Mouse (Mus musculus) midbrain, embryonic 15.5 days (tissue): ENCODE measurements at regions not wholly inside any gene's neighbourhood (a gene's known extent, or its start where the extent isn't known, plus 50 kb on each side); places are given as distances from the start of the nearest gene placed in this dataset.
"Not testable (repeated sequence)": the region's sequence is repeated elsewhere in the genome, so short reads cannot be mapped to it uniquely, and the experiment has no call there.

Experiments used
- ATAC-seq: fragments of 200-750 bp; cut with Nextera tagmentation; replicated peaks from 2 replicates; pipeline ENCODE4 v1.8.0; 2017; ENCODE audit warnings: moderate TSS enrichment
- H3K27ac ChIP-seq: fragments of 300-500 bp; sonication (generic); 2 replicates; pipeline ENCODE4 v1.5.1; 2015; ENCODE audit warnings: mild to moderate bottlenecking, inconsistent platforms
- H3K27me3 ChIP-seq: fragments of 300-500 bp; sonication (generic); replicated peaks from 2 replicates; pipeline ENCODE4 v1.6.1; 2015; ENCODE audit warnings: inconsistent platforms
- H3K36me3 ChIP-seq: fragments of 300-500 bp; sonication (generic); replicated peaks from 2 replicates; pipeline ENCODE4 v1.6.1; 2015; ENCODE audit warnings: inconsistent platforms
- H3K4me1 ChIP-seq: fragments of 300-500 bp; sonication (generic); 2 replicates; pipeline ENCODE4 v1.6.1; 2015; ENCODE audit warnings: inconsistent platforms
- H3K4me2 ChIP-seq: fragments of 300-500 bp; sonication (generic); 2 replicates; pipeline ENCODE4 v1.6.1; 2015; ENCODE audit warnings: inconsistent platforms, mild to moderate bottlenecking, moderate library complexity
- H3K4me3 ChIP-seq: fragments of 300-500 bp; sonication (generic); 2 replicates; pipeline ENCODE4 v1.5.1; 2015; ENCODE audit warnings: mild to moderate bottlenecking, inconsistent platforms
- H3K9ac ChIP-seq: fragments of 300-500 bp; sonication (generic); 2 replicates; pipeline ENCODE4 v1.6.1; 2015; ENCODE audit warnings: mild to moderate bottlenecking, inconsistent platforms
- H3K9me3 ChIP-seq: fragments of 300-500 bp; sonication (generic); 2 replicates; pipeline ENCODE4 v1.6.1; 2016; ENCODE audit warnings: inconsistent platforms
- WGBS: fragments of 180-500 bp; shearing (Covaris S2); methylation state at CpG from one replicate; pipeline ENCODE4 v1.1.7; 2015; ENCODE audit warnings: mixed read lengths; 5-methylcytosine and 5-hydroxymethylcytosine counted together

DNA sequence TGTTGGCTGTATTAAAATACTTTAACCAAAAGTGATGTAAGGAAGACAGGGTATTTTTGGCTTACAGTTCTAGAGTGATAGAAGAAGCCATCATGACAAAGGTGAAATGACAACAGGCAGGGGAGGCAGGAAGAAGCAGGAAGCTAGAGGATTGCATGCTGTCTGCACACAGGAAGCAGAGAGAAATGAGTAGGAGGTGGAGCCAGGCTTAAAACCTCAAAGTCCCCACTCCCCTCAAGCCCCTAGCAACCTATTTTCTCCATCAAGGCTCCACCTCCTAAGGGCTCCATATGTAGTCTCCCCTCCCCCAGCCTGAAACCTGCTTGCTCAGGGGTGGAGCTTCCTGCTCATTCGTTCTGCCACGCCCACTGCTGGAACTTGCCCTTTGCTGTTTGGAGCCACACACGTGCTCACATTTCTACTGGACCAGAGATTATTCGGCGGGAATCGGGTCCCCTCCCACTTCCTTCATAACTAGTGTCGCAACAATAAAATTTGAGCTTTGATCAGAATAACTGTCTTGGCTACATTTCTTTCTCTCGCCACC is 91.9 kb downstream of the Rassf10 start:
- H3K4me1 ChIP-seq, ATAC-seq, H3K4me3 ChIP-seq, H3K27me3 ChIP-seq, H3K4me2 ChIP-seq, H3K9ac ChIP-seq, H3K9me3 ChIP-seq, H3K27ac ChIP-seq, H3K36me3 ChIP-seq: not testable (repeated sequence)
- 74% methylated on average over 8 of the region's 8 CpGs for WGBS

DNA sequence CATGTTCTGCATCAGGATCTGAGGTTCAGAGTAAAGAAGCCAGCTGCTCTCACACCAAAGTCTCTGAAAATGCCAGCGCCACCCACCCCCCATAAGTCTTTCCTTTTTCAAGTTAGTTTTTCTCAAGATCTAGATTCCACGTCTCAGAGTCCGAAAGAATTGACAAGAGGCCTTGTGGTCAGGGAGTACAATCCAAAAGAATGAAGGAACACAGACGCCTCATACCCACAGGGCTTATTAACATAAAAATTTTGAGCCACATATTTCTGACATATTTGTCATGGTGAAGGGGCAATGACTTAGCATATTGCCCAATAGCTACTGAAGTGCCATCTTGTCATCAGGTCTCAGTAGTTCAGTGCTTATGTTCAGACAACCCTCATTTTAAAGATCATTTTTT is 92.6 kb downstream of the Rassf10 start:
- Histone ChIP-seq H3K36me3 (no peaks in the 10 kb centered on the region), H3K27me3 (no peaks in the 10 kb centered on the region), H3K9me3 (no peaks in the 10 kb centered on the region), H3K9ac (no peak overlapping the region), H3K4me2 (no peak overlapping the region), H3K27ac (no peak overlapping the region), H3K4me1 (no peaks in the 10 kb centered on the region), H3K4me3 (no peak overlapping the region)
- no peak for ATAC-seq
- WGBS: 91% methylated on average over 4 of the region's 4 CpGs

DNA sequence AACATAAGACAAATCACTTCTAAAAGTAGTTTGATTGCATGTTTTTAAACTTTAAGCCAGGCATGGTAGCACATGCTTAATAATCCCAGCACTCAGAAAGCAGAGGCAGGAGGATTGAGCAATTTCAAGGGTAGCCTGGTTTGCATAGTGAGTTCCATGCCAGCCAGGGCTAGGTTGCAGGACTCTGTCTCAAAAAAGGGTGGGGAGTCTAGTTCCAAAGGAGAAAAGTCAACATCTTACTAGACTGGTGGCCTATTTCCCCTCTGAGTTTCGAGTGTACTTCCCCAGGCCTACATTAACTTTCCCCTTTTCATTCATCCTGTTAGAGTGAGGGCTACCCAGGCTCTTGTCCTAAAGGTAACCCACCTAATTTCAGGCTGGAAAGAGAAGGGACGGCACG is 93.8 kb downstream of the Rassf10 start:
- H3K4me2 ChIP-seq: no peak overlapping the region
- H3K4me1 ChIP-seq: no peaks in the 10 kb centered on the region
- no peaks in the 10 kb centered on the region for H3K27me3 ChIP-seq
- no peak overlapping the region for H3K9ac ChIP-seq
- H3K36me3 ChIP-seq: no peaks in the 10 kb centered on the region
- H3K9me3 ChIP-seq: no peaks in the 10 kb centered on the region
- 78% methylated on average over 3 of the region's 3 CpGs for WGBS
- ATAC-seq: no peak
- no peak overlapping the region for H3K4me3 ChIP-seq
- H3K27ac ChIP-seq: no peak overlapping the region

DNA sequence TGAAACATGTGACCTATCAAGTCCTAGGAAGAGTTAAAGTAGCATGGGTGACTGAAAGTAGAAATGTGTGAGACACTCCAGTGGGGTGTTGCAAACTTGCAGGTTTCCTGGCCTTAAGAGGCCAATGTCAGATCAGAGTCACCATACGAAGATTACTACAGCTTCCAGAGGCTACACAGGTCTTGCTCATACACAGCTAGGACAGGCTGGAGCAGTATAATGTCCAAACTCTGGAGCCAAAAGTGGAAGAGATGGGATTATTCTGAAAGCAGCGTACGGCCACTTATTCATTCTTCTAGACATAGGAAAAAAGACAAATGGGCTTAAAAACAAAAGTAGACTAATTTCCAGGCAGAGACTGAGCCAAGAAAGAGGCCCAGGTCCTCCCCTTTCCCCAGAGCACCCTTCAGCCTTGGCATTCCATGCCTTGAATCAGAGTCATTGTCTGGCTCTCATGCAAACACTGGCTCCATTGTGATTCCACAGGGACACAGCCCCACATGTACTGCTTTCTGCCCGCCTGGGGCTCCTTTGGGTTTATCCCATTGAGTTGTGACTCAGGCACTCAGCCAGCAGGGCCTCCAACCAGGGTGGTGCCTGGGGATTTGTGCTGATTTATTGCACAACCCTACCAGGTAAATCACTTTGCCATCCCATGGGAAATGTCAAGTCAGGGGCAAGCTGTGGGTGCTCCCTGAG is 94.5 kb downstream of the Rassf10 start:
- peak; percentile 71 for ATAC-seq
- Histone ChIP-seq H3K9ac (no peak overlapping the region), H3K4me1 (no peaks in the 10 kb centered on the region), H3K27ac (no peak overlapping the region), H3K4me3 (no peak overlapping the region), H3K27me3 (no peaks in the 10 kb centered on the region), H3K4me2 (no peak overlapping the region), H3K9me3 (no peaks in the 10 kb centered on the region), H3K36me3 (no peaks in the 10 kb centered on the region)
- WGBS: 41% methylated on average over 4 of the region's 4 CpGs

DNA sequence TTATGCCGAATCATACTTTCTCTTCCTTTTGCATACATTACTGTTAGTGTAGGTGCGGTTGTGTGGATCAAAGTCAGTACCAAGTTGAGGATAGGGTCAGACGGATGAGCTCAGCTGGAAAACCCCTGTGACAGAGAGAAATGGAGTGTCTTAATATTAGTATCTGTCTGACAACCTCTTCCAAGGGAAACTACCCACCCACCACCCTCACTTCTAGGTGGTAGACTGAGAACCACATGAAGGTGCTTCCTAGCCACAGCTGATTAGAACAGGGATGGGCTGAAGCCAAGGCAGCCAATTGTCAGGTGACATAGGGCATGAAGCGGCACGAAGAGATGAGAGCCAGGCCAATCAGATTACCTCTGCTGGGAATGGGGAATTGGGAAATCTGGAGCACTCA is 95.7 kb downstream of the Rassf10 start:
- Histone ChIP-seq H3K36me3 (no peaks in the 10 kb centered on the region), H3K27me3 (no peaks in the 10 kb centered on the region), H3K4me2 (no peak overlapping the region), H3K9ac (no peak overlapping the region), H3K4me1 (no peaks in the 10 kb centered on the region), H3K4me3 (no peak overlapping the region), H3K27ac (no peak overlapping the region), H3K9me3 (no peaks in the 10 kb centered on the region)
- 90% methylated on average over 5 of the region's 5 CpGs for whole genome bisulfite sequencing
- ATAC-seq: no peak

DNA sequence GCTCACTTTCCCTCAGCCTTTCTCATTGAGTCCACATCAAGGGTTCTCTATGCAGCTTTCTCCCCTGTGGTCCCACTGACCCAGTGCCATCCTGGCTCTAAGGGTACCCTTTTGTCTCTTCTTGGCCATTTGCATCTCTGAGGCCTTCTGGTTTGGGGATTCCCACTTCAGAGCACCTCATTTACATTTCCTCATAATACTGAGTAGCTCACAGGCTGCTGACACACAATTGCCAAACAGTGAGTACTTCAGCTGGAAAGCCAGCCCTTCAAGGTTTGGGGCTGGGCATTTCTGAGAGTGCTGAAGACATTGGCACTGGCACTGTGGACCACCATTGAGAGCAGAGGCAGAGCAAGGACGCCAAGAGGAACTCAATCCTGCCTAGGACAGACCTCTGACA is 99.2 kb downstream of the Rassf10 start:
- ATAC-seq: peak; percentile 37

DNA sequence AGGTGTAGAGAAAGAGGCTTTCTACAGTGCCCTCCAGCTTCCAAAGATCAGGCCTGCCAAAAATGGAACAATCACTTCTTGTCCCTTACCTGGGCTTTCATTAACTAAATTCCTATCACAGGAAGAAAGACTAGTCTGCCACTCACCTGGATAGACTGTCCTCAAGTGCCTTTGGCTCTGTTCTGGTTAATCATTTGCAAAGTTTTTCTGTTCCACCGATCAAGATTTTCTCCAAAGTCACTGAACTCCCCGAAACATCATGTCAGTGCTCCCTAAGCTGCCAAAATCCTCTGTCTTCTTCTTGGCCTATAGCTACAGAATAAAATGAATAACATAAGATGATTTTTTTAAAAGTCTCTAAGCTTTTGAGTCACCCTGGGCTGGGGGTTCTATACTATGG is 102.7 kb downstream of the Rassf10 start:
- Histone ChIP-seq H3K9ac (no peak overlapping the region), H3K27ac (no peak overlapping the region), H3K27me3 (no peaks in the 10 kb centered on the region), H3K4me1 (no peaks in the 10 kb centered on the region), H3K4me3 (no peak overlapping the region), H3K4me2 (no peak overlapping the region), H3K9me3 (no peaks in the 10 kb centered on the region), H3K36me3 (no peaks in the 10 kb centered on the region)
- no peak for ATAC-seq
- WGBS: 90% methylated on average over 2 of the region's 2 CpGs

More for the DNA sequence above, 99.2 kb downstream of the Rassf10 start:
- Histone ChIP-seq H3K9me3 (no peaks in the 10 kb centered on the region), H3K27me3 (no peaks in the 10 kb centered on the region), H3K4me2 (no peak overlapping the region), H3K9ac (no peak overlapping the region), H3K36me3 (no peaks in the 10 kb centered on the region), H3K4me3 (no peak overlapping the region), H3K27ac (no peak overlapping the region), H3K4me1 (no peaks in the 10 kb centered on the region)
- 50% methylated on average over 1 of the region's 1 CpGs for WGBS

DNA sequence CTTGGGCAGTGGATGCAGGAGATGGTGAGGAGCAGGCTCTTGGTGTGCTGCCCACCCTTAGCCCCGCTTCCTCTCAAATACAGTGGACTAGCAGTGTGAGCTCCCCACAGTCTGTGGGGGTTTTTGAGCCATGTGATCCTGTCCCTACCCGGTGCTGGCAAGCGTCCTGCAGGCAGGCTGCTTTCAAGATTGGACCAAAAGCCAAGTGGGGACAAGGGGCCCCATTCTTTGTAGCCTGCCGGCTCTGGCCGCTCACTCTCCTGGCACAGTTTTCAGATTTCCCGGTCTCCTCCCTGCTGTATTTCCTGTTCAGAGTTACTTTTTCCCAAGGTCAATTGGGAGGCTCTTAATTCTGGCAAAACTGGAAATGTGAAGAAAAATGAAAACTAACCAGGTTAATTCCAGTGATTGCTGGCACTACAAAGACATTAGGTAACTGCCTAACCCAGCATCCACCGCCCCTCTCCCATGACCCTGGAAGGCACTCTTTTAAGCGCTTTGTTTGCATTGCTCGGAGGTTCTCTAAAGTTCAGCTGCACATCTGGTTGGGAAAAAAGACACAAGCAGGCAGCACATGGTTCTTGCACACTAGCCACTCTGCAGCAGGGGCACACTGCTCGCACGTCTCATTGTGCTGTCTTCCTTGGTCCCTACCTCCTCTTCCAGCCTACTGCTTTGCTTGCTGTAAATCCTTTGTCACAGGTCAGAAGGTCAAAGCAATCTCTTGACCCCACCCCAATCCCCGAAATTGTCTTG is 105.6 kb downstream of the Rassf10 start:
- Histone ChIP-seq H3K4me2 (no peak overlapping the region), H3K4me1 (no peaks in the 10 kb centered on the region), H3K27ac (no peak overlapping the region), H3K4me3 (no peak overlapping the region), H3K9me3 (no peaks in the 10 kb centered on the region), H3K27me3 (no peaks in the 10 kb centered on the region), H3K36me3 (no peaks in the 10 kb centered on the region), H3K9ac (no peak overlapping the region)
- WGBS: 45% methylated on average over 12 of the region's 12 CpGs
- no peak for ATAC-seq

DNA sequence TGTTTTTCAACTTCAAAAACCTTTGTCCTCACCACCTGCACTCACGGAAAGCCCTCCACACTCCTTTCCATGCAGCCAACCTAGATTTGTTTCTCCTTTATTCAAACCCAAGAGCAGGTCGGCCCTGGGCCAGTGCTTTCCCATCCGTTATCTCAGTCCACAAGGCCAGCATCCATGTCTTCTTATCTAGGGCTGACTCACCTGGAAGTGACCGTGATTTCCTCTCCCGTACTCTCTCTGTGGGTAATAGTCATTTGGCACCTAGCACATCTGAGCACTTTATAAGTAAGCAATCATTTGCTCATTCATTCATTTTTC is 106.2 kb downstream of the Rassf10 start:
- Histone ChIP-seq H3K27ac (no peak overlapping the region), H3K9me3 (no peaks in the 10 kb centered on the region), H3K4me1 (no peaks in the 10 kb centered on the region), H3K27me3 (no peaks in the 10 kb centered on the region), H3K4me2 (no peak overlapping the region), H3K4me3 (no peak overlapping the region), H3K36me3 (no peaks in the 10 kb centered on the region), H3K9ac (no peak overlapping the region)
- WGBS: 66% methylated on average over 5 of the region's 5 CpGs
- ATAC-seq: no peak

DNA sequence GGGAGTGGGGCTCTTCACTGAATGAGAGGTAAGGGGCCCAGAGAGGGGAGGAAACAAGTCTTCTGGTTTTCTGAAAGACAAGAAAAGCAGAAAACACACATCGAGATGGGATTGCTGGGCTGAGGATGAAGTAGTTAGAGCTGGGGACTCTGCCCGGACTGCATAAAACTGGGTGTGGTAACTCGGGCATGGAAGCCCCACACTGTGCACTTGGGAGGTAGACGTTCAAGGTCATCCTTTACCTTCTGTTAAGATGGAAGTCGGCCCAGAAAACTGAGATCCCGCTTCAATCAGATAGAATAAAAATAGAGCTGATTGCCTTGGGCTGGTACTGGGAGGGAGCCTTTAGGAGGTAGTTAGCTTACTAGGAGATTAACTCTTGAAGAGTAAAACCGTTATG is 107.2 kb downstream of the Rassf10 start:
- WGBS: 77% methylated on average over 7 of the region's 7 CpGs
- Histone ChIP-seq H3K27ac (no peak overlapping the region), H3K9ac (no peak overlapping the region), H3K36me3 (no peaks in the 10 kb centered on the region), H3K9me3 (no peaks in the 10 kb centered on the region), H3K4me3 (no peak overlapping the region), H3K4me2 (no peak overlapping the region), H3K27me3 (no peaks in the 10 kb centered on the region), H3K4me1 (no peaks in the 10 kb centered on the region)
- ATAC-seq: no peak

DNA sequence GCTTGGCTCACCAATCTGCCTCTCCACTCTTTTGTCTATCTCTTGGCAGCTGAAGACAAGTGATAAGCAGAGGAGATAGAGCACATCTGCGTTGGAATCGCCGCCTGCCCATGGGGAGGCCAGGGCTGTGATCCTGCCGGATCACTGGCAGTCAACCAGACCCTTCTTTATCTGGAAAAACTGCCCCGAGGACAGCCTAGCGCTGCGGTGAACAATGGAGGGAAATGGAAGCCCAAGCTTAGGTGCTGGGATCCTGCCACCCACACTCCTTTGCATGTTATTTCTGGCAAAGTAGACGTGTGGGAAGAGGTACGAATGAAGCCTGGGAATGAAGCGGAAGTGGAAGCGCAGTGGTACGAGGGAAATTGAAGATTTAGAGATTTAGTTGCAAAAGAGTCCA is 112.8 kb downstream of the Rassf10 start:
- Histone ChIP-seq H3K4me1 (no peaks in the 10 kb centered on the region), H3K4me2 (no peak overlapping the region), H3K27ac (no peak overlapping the region), H3K9ac (no peak overlapping the region), H3K4me3 (no peak overlapping the region), H3K36me3 (no peaks in the 10 kb centered on the region), H3K9me3 (no peaks in the 10 kb centered on the region), H3K27me3 (no peaks in the 10 kb centered on the region)
- no peak for ATAC-seq
- WGBS: 72% methylated on average over 12 of the region's 12 CpGs

DNA sequence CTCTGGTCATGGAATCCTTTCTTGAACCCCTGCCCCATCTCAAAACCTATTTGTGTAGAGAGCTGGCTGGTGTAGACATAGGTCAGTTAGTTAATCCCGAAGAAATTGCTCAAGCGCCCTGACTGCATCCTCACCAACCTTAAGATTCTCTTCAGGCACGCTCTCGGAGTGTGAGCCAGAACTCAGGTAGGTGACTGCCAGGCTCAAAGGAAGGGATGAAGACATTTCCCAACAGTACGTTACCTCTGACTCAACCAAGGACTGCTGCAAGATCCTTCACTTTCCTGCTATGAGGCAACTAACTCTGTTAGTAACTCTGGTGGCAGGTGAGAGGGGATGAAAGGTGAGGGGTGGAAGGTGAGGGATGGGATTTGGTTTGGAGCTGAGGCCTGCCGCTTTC is 114.5 kb downstream of the Rassf10 start:
- H3K4me1 ChIP-seq: no peaks in the 10 kb centered on the region
- H3K27me3 ChIP-seq: no peaks in the 10 kb centered on the region
- H3K4me3 ChIP-seq: no peak overlapping the region
- H3K9ac ChIP-seq: no peak overlapping the region
- no peak overlapping the region for H3K4me2 ChIP-seq
- H3K9me3 ChIP-seq: no peaks in the 10 kb centered on the region
- no peak overlapping the region for H3K27ac ChIP-seq
- no peaks in the 10 kb centered on the region for H3K36me3 ChIP-seq
- 94% methylated on average over 6 of the region's 6 CpGs for WGBS
- no peak for ATAC-seq

DNA sequence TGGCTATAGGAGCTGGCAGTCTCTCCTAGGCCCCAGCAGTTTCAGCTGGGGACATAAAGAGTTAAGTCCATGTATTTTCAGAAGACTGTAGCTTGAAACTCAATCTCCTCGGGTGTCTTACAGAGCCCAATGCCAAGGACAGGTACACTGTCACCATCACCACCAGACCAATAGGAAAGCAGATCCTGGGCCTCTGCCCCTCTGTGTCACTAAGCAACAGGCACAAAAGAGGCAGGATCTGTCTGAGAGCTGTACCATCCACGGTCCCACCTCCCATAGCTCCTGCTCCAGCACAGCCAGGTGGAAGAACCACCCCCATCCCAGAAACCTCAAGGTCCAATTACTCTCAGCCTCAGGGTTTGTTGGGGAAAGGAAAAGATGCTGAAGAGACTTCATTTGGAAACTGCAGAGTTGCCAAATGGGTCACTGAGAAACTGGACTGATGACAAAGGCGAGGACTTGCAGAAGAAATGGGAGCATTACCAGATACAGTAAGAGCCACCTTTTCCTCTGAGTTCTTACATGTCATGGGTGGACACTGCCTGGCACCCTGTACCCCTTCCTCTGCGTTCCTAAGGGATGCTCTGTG is 115.7 kb downstream of the Rassf10 start:
- H3K9me3 ChIP-seq: no peaks in the 10 kb centered on the region
- H3K4me1 ChIP-seq: peaks cover 5% of the 10 kb centered on the region; the same call in 1 of the 2 replicates
- no peak overlapping the region for H3K4me2 ChIP-seq
- H3K4me3 ChIP-seq: no peak overlapping the region
- no peak for ATAC-seq
- H3K27ac ChIP-seq: no peak overlapping the region
- WGBS: 56% methylated on average over 4 of the region's 4 CpGs
- no peak overlapping the region for H3K9ac ChIP-seq
- H3K36me3 ChIP-seq: no peaks in the 10 kb centered on the region
- no peaks in the 10 kb centered on the region for H3K27me3 ChIP-seq
